Mouse (Mus musculus): ENCODE results near the gene Rps12-ps3. TPM values are rescaled to one million over a fixed set of nuclear protein-coding genes. Genes with fewer than 3 reads are reported as not detected.

The Rps12-ps3 gene
- total and polyA plus RNA-seq, 2 experiments from 2014 or later = 1.4 to 123 TPM

- H3K36me3 ChIP-seq (replicated peaks; ENCODE audit: control insufficient read depth, insufficient read depth, low read length) = no peaks in the 10 kb centered on the region
- peak within 1 kb of the TSS; percentile 100 for H3K4me2 ChIP-seq (ENCODE audit: low read depth, low read length)
- under 1% methylated on average over 64 of the region's 91 CpGs for WGBS
- peak within 1 kb of the TSS; percentile 86 for H3K9ac ChIP-seq (replicated peaks; ENCODE audit: low read depth, low read length)
- ATAC-seq (ENCODE audit: insufficient read depth, low read depth) (peak; percentile 96), DNase-seq (ENCODE audit: low spot score) (peak; percentile 86)
- H3K9me3 ChIP-seq (replicated peaks; ENCODE audit: control insufficient read depth, low read length) = no peaks in the 10 kb centered on the region
- 0 out of 2 replicates have a peak, but pooled peaks cover 3% of the 10 kb centered on the region for H3K27me3 ChIP-seq (ENCODE audit: control insufficient read depth, insufficient read depth, low read length)
- H3K27ac ChIP-seq (ENCODE audit: low read depth) = peak within 1 kb of the TSS; percentile 94
- H3K4me1 ChIP-seq (ENCODE audit: control insufficient read depth, insufficient read depth) = peaks cover 24% of the 10 kb centered on the region
- H3K4me3 ChIP-seq (ENCODE audit: low read depth, low read length) = peak within 1 kb of the TSS; percentile 76
- TF ChIP-seq CTCF (IDR thresholded peaks at IDR 0.05; ENCODE audit: low read depth) (no peak), EP300 (IDR thresholded peaks at IDR 0.05; ENCODE audit: low read depth) (no peak)
Measured at GRCm38 (mm10) chr19:59345658-59346283, 23.7 kb downstream of the Rps12-ps3 start, which contains the start of gene Pdzd8. Pdzd8 (minus strand) TSS chr19:59345780.

- Histone ChIP-seq H3K27ac (ENCODE audit: low read depth) (peak overlapping the region; percentile 94), H3K9me3 (replicated peaks; ENCODE audit: control insufficient read depth, low read length) (no peaks in the 10 kb centered on the region), H3K4me2 (ENCODE audit: low read depth, low read length) (peak overlapping the region; percentile 100), H3K4me3 (ENCODE audit: low read depth, low read length) (peak overlapping the region; percentile 76), H3K4me1 (ENCODE audit: control insufficient read depth, insufficient read depth) (peaks cover 18% of the 10 kb centered on the region), H3K9ac (replicated peaks; ENCODE audit: low read depth, low read length) (peak overlapping the region; percentile 86), H3K27me3 (ENCODE audit: control insufficient read depth, insufficient read depth, low read length) (0 out of 2 replicates have a peak, but pooled peaks cover 6% of the 10 kb centered on the region), H3K36me3 (replicated peaks; ENCODE audit: control insufficient read depth, insufficient read depth, low read length) (no peaks in the 10 kb centered on the region)
- DNase-seq (ENCODE audit: low spot score) (no peak), ATAC-seq (ENCODE audit: insufficient read depth, low read depth) (no peak)
- 8% methylated on average over 11 of the region's 11 CpGs for WGBS
- TF ChIP-seq CTCF (IDR thresholded peaks at IDR 0.05; ENCODE audit: low read depth) = no peak
- no peak for TF ChIP-seq EP300 (IDR thresholded peaks at IDR 0.05; ENCODE audit: low read depth)
Measured at GRCm38 (mm10) chr19:59346325-59346724, 24.2 kb downstream of the Rps12-ps3 start.

GRCm38 (mm10) chr19:59349329-59349960, 27.4 kb downstream of the Rps12-ps3 start:
- H3K9ac ChIP-seq (replicated peaks; ENCODE audit: low read depth, low read length) = no peak overlapping the region
- no peak for ATAC-seq (ENCODE audit: insufficient read depth, low read depth)
- DNase-seq (ENCODE audit: low spot score) = no peak
- H3K4me2 ChIP-seq (ENCODE audit: low read depth, low read length) = no peak overlapping the region
- H3K9me3 ChIP-seq (replicated peaks; ENCODE audit: control insufficient read depth, low read length) = no peaks in the 10 kb centered on the region
- TF ChIP-seq EP300 (IDR thresholded peaks at IDR 0.05; ENCODE audit: low read depth) = no peak
- H3K4me1 ChIP-seq (ENCODE audit: control insufficient read depth, insufficient read depth) = no peaks in the 10 kb centered on the region
- no peak overlapping the region for H3K4me3 ChIP-seq (ENCODE audit: low read depth, low read length)
- whole genome bisulfite sequencing = 89% methylated on average over 6 of the region's 6 CpGs
- H3K36me3 ChIP-seq (replicated peaks; ENCODE audit: control insufficient read depth, insufficient read depth, low read length) = no peaks in the 10 kb centered on the region
- no peak overlapping the region for H3K27ac ChIP-seq (ENCODE audit: low read depth)
- H3K27me3 ChIP-seq (ENCODE audit: control insufficient read depth, insufficient read depth, low read length) = peaks cover 20% of the 10 kb centered on the region; the same call in 1 of the 2 replicates

GRCm38 (mm10) chr19:59350273-59350903, 28.3 kb downstream of the Rps12-ps3 start:
- no peak for ATAC-seq (ENCODE audit: insufficient read depth, low read depth)
- H3K9ac ChIP-seq (replicated peaks; ENCODE audit: low read depth, low read length) = no peak overlapping the region
- 72% methylated on average over 7 of the region's 7 CpGs for WGBS
- H3K4me1 ChIP-seq (ENCODE audit: control insufficient read depth, insufficient read depth) = no peaks in the 10 kb centered on the region
- H3K4me2 ChIP-seq (ENCODE audit: low read depth, low read length) = no peak overlapping the region
- H3K4me3 ChIP-seq (ENCODE audit: low read depth, low read length) = no peak overlapping the region
- DNase-seq (ENCODE audit: low spot score) = no peak
- no peaks in the 10 kb centered on the region for H3K9me3 ChIP-seq (replicated peaks; ENCODE audit: control insufficient read depth, low read length)
- H3K36me3 ChIP-seq (replicated peaks; ENCODE audit: control insufficient read depth, insufficient read depth, low read length) = no peaks in the 10 kb centered on the region
- TF ChIP-seq CTCF (IDR thresholded peaks at IDR 0.05; ENCODE audit: low read depth) (no peak), EP300 (IDR thresholded peaks at IDR 0.05; ENCODE audit: low read depth) (no peak)
- H3K27me3 ChIP-seq (ENCODE audit: control insufficient read depth, insufficient read depth, low read length) = peaks cover 20% of the 10 kb centered on the region; the same call in 1 of the 2 replicates
- H3K27ac ChIP-seq (ENCODE audit: low read depth) = no peak overlapping the region

GRCm38 (mm10) chr19:59351151-59351889, 29.2 kb downstream of the Rps12-ps3 start:
- no peak for TF ChIP-seq CTCF (IDR thresholded peaks at IDR 0.05; ENCODE audit: low read depth)
- TF ChIP-seq EP300 (IDR thresholded peaks at IDR 0.05; ENCODE audit: low read depth) = no peak
- Histone ChIP-seq H3K4me3 (ENCODE audit: low read depth, low read length) (no peak overlapping the region), H3K4me2 (ENCODE audit: low read depth, low read length) (no peak overlapping the region), H3K4me1 (ENCODE audit: control insufficient read depth, insufficient read depth) (no peaks in the 10 kb centered on the region), H3K9ac (replicated peaks; ENCODE audit: low read depth, low read length) (no peak overlapping the region), H3K27me3 (ENCODE audit: control insufficient read depth, insufficient read depth, low read length) (peaks cover 20% of the 10 kb centered on the region; the same call in 1 of the 2 replicates), H3K27ac (ENCODE audit: low read depth) (no peak overlapping the region), H3K36me3 (replicated peaks; ENCODE audit: control insufficient read depth, insufficient read depth, low read length) (no peaks in the 10 kb centered on the region), H3K9me3 (replicated peaks; ENCODE audit: control insufficient read depth, low read length) (no peaks in the 10 kb centered on the region)
- DNase-seq (ENCODE audit: low spot score) (no peak), ATAC-seq (ENCODE audit: insufficient read depth, low read depth) (no peak)
- 41% methylated on average over 15 of the region's 15 CpGs for WGBS

Data from heart, postnatal 0 days (tissue).